17 mouse cellular contexts compared by ENCODE assay signal in the genomic region with DNA sequence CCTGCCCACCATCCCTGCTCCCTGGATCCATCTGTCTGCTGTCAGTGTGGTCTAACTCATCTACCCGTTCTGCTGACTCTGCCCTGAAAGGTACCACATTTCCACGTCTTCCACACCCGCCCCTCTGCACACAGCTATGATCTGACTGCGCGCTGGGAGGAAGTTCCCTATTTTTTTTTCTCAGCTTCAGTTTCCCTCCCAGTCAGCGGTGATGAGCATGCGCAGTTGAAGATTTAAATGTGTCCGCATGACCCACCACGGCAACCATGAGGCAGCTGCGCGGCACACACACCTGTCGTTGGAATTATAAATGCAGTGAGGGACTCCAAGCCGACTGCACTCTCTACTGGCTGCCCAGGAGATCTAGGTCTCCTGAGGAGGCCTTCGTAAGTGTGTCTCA.
DNase-seq lines count a peak whose midpoint lies in the region; TF ChIP-seq lines count a peak whose summit lies in the region.
"Had no signal": no experiment of that assay in that cellular context is flagged by ENCODE, and none has a peak within 500 bp of the region (broad histone marks: within the 10 kb centered on the region; RNA-seq: fewer than 3 reads in every experiment).

No protein-coding gene starts in this region.

- no peak overlapping the region for H3K27ac ChIP-seq in thymus, adult 2 months (ENCODE audit: control insufficient read depth, insufficient read depth, low read length)
- H3K27ac ChIP-seq in limb, embryonic 10.5 days = no peak overlapping the region
- H3K27ac ChIP-seq: embryonic facial prominence, embryonic 15.5 days; forebrain, embryonic 12.5 days; heart, embryonic 13.5 days; kidney, embryonic 15.5 days; neural tube, embryonic 15.5 days had no signal

- WGBS in thymus, adult 2 months = 23% methylated on average over 14 of the region's 14 CpGs
- 95% methylated on average over 14 of the region's 14 CpGs for WGBS in limb, embryonic 10.5 days

- peaks cover 28% of the 10 kb centered on the region for H3K4me1 ChIP-seq in thymus, adult 2 months (replicated peaks; ENCODE audit: control insufficient read depth, insufficient read depth, low read length)
- H3K4me1 ChIP-seq in limb, embryonic 10.5 days = peaks cover 10% of the 10 kb centered on the region

- peak overlapping the region; percentile 8 for H3K4me3 ChIP-seq in thymus, adult 2 months (ENCODE audit: control insufficient read depth, insufficient read depth, low read length)
- H3K4me3 ChIP-seq in limb, embryonic 10.5 days = no peak overlapping the region
- H3K4me3 ChIP-seq: embryonic facial prominence, embryonic 15.5 days; forebrain, embryonic 12.5 days; heart, embryonic 13.5 days; kidney, embryonic 15.5 days; megakaryocyte, embryonic 14.5 days; neural tube, embryonic 15.5 days had no signal

- TF ChIP-seq CTCF in thymus, adult 2 months (IDR thresholded peaks at IDR 0.05; ENCODE audit: borderline replicate concordance, control insufficient read depth, extremely low read depth, insufficient read depth, low read length, poor library complexity) = no peak; the same call in 1 of the 2 replicates

- no peaks in the 10 kb centered on the region for H3K27me3 ChIP-seq in thymus, adult 2 months (ENCODE audit: control insufficient read depth, insufficient read depth, low read length)
- H3K27me3 ChIP-seq in limb, embryonic 10.5 days (ENCODE audit: low read depth, poor library complexity, severe bottlenecking) = no peaks in the 10 kb centered on the region
- H3K27me3 ChIP-seq: embryonic facial prominence, embryonic 15.5 days; forebrain, embryonic 12.5 days; heart, embryonic 13.5 days; kidney, embryonic 15.5 days; megakaryocyte, embryonic 14.5 days; neural tube, embryonic 15.5 days had no signal

- no peak for TF ChIP-seq POLR2A in thymus, adult 2 months (IDR thresholded peaks at IDR 0.05; ENCODE audit: control insufficient read depth, extremely low read depth, insufficient read depth, low read length, poor library complexity)

- H3K36me3 ChIP-seq in thymus, adult 2 months (ENCODE audit: control insufficient read depth, insufficient read depth, low read length) = no peaks in the 10 kb centered on the region
- H3K36me3 ChIP-seq in limb, embryonic 10.5 days = peaks cover 67% of the 10 kb centered on the region

- peak; percentile 40 for DNase-seq in CD4-positive helper T cell, adult 2 months (ENCODE audit: low read depth, low spot score)
- peak; percentile 80 for DNase-seq in MEL-GATA-1-ER (ENCODE audit: extremely low read depth, low read depth)
- peak; percentile 33 for DNase-seq in induced T-regulatory cell, adult 2 months (ENCODE audit: low read depth)
- DNase-seq in thymus, adult 2 months = peak; percentile 24
- no peak for DNase-seq in limb, embryonic 10.5 days (ENCODE audit: low spot score)
- DNase-seq in left cerebral cortex, adult 8-10 months (ENCODE audit: low spot score in 2 of 2) = no peak
- no peak for DNase-seq in embryo, embryonic 9.5 days (ENCODE audit: extremely low spot score)
- DNase-seq: cerebellum, adult 18-20 months; heart, postnatal 4 days; liver; lung, embryonic 14.5 days had no signal

- no peaks in the 10 kb centered on the region for H3K9me3 ChIP-seq in limb, embryonic 10.5 days (replicated peaks)
- H3K9me3 ChIP-seq: embryonic facial prominence, embryonic 15.5 days; forebrain, embryonic 12.5 days; heart, embryonic 13.5 days; kidney, embryonic 15.5 days; megakaryocyte, embryonic 14.5 days; neural tube, embryonic 15.5 days had no signal

Comparison
In these comparisons a context has a peak if more than half of its experiments do, and no peak if none do; other contexts are left out.
1. DNase-seq: peak in CD4-positive helper T cell, adult 2 months (single experiment), MEL-GATA-1-ER (single experiment), induced T-regulatory cell, adult 2 months (single experiment) and thymus, adult 2 months (single experiment); none in limb, embryonic 10.5 days (single experiment), left cerebral cortex, adult 8-10 months (0 of 2) and embryo, embryonic 9.5 days (single experiment).